Mouse (Mus musculus): ENCODE measurements at regions not wholly inside any gene's neighbourhood (a gene's known extent, or its start where the extent isn't known, plus 50 kb on each side); places are given as distances from the start of the nearest gene placed in this dataset.

- no peak overlapping the region for H3K4me2 ChIP-seq
- 68% methylated on average over 9 of the region's 9 CpGs for WGBS
- DNase-seq (ENCODE audit: low spot score): no peak
- H3K9ac ChIP-seq (ENCODE audit: low read depth, low read length): no peak overlapping the region
- no peaks in the 10 kb centered on the region for H3K27me3 ChIP-seq (replicated peaks; ENCODE audit: control insufficient read depth, insufficient read depth, low read length)
- no peak overlapping the region for H3K27ac ChIP-seq (ENCODE audit: low read depth, low read length)
- no peak overlapping the region for H3K4me3 ChIP-seq (ENCODE audit: low read depth, low read length)
- no peaks in the 10 kb centered on the region for H3K4me1 ChIP-seq (replicated peaks; ENCODE audit: control insufficient read depth, insufficient read depth, low read length)
- H3K36me3 ChIP-seq (ENCODE audit: control insufficient read depth, insufficient read depth, low read length): no peaks in the 10 kb centered on the region
- no peak for ATAC-seq (replicated peaks; ENCODE audit: low FRiP score)
- no peaks in the 10 kb centered on the region for H3K9me3 ChIP-seq (ENCODE audit: control insufficient read depth, low read length)
Measured at GRCm38 (mm10) chr4:87718166-87718805, 314.9 kb downstream of the Mllt3 start.

GRCm38 (mm10) chr4:87715212-87715933 is 317.8 kb downstream of the Mllt3 start:
- Histone ChIP-seq H3K27me3 (replicated peaks; ENCODE audit: control insufficient read depth, insufficient read depth, low read length) (no peaks in the 10 kb centered on the region), H3K4me3 (ENCODE audit: low read depth, low read length) (no peak overlapping the region), H3K4me2 (no peak overlapping the region), H3K9ac (ENCODE audit: low read depth, low read length) (no peak overlapping the region), H3K4me1 (replicated peaks; ENCODE audit: control insufficient read depth, insufficient read depth, low read length) (no peaks in the 10 kb centered on the region), H3K36me3 (ENCODE audit: control insufficient read depth, insufficient read depth, low read length) (no peaks in the 10 kb centered on the region), H3K27ac (ENCODE audit: low read depth, low read length) (no peak overlapping the region), H3K9me3 (ENCODE audit: control insufficient read depth, low read length) (no peaks in the 10 kb centered on the region)
- WGBS: 67% methylated on average over 11 of the region's 11 CpGs
- DNase-seq (ENCODE audit: low spot score): no peak
- ATAC-seq (replicated peaks; ENCODE audit: low FRiP score): no peak

- WGBS: 67% methylated on average over 2 of the region's 2 CpGs
- no peak overlapping the region for H3K27ac ChIP-seq (ENCODE audit: low read depth, low read length)
- DNase-seq (ENCODE audit: low spot score) (no peak), ATAC-seq (replicated peaks; ENCODE audit: low FRiP score) (no peak)
- no peak overlapping the region for H3K4me2 ChIP-seq
- no peak overlapping the region for H3K4me3 ChIP-seq (ENCODE audit: low read depth, low read length)
- no peaks in the 10 kb centered on the region for H3K4me1 ChIP-seq (replicated peaks; ENCODE audit: control insufficient read depth, insufficient read depth, low read length)
- no peak overlapping the region for H3K9ac ChIP-seq (ENCODE audit: low read depth, low read length)
- H3K9me3 ChIP-seq (ENCODE audit: control insufficient read depth, low read length): no peaks in the 10 kb centered on the region
- no peaks in the 10 kb centered on the region for H3K36me3 ChIP-seq (ENCODE audit: control insufficient read depth, insufficient read depth, low read length)
- H3K27me3 ChIP-seq (replicated peaks; ENCODE audit: control insufficient read depth, insufficient read depth, low read length): no peaks in the 10 kb centered on the region
Measured at GRCm38 (mm10) chr4:87712691-87713090, 320.5 kb downstream of the Mllt3 start.

GRCm38 (mm10) chr4:87712286-87712685 is 320.9 kb downstream of the Mllt3 start:
- WGBS: 93% methylated on average over 3 of the region's 3 CpGs
- Histone ChIP-seq H3K4me2 (no peak overlapping the region), H3K4me3 (ENCODE audit: low read depth, low read length) (no peak overlapping the region), H3K4me1 (replicated peaks; ENCODE audit: control insufficient read depth, insufficient read depth, low read length) (no peaks in the 10 kb centered on the region), H3K36me3 (ENCODE audit: control insufficient read depth, insufficient read depth, low read length) (no peaks in the 10 kb centered on the region), H3K27ac (ENCODE audit: low read depth, low read length) (no peak overlapping the region), H3K9me3 (ENCODE audit: control insufficient read depth, low read length) (no peaks in the 10 kb centered on the region), H3K9ac (ENCODE audit: low read depth, low read length) (no peak overlapping the region), H3K27me3 (replicated peaks; ENCODE audit: control insufficient read depth, insufficient read depth, low read length) (no peaks in the 10 kb centered on the region)
- DNase-seq (ENCODE audit: low spot score) (no peak), ATAC-seq (replicated peaks; ENCODE audit: low FRiP score) (no peak)

GRCm38 (mm10) chr4:87711185-87711827 is 321.9 kb downstream of the Mllt3 start:
- H3K36me3 ChIP-seq (ENCODE audit: control insufficient read depth, insufficient read depth, low read length): no peaks in the 10 kb centered on the region

GRCm38 (mm10) chr4:87708981-87709645 is 324.1 kb downstream of the Mllt3 start:
- no peak for DNase-seq (ENCODE audit: low spot score)
- Histone ChIP-seq H3K9ac (ENCODE audit: low read depth, low read length) (no peak overlapping the region), H3K27ac (ENCODE audit: low read depth, low read length) (no peak overlapping the region), H3K4me2 (no peak overlapping the region), H3K4me1 (replicated peaks; ENCODE audit: control insufficient read depth, insufficient read depth, low read length) (no peaks in the 10 kb centered on the region), H3K27me3 (replicated peaks; ENCODE audit: control insufficient read depth, insufficient read depth, low read length) (no peaks in the 10 kb centered on the region), H3K4me3 (ENCODE audit: low read depth, low read length) (no peak overlapping the region), H3K9me3 (ENCODE audit: control insufficient read depth, low read length) (no peaks in the 10 kb centered on the region), H3K36me3 (ENCODE audit: control insufficient read depth, insufficient read depth, low read length) (no peaks in the 10 kb centered on the region)
- 10% methylated on average over 5 of the region's 5 CpGs for WGBS
- ATAC-seq (replicated peaks; ENCODE audit: low FRiP score): no peak

More at GRCm38 (mm10) chr4:87711185-87711827, 321.9 kb downstream of the Mllt3 start:
- Histone ChIP-seq H3K9ac (ENCODE audit: low read depth, low read length) (no peak overlapping the region), H3K9me3 (ENCODE audit: control insufficient read depth, low read length) (no peaks in the 10 kb centered on the region), H3K4me3 (ENCODE audit: low read depth, low read length) (no peak overlapping the region), H3K27ac (ENCODE audit: low read depth, low read length) (no peak overlapping the region), H3K4me1 (replicated peaks; ENCODE audit: control insufficient read depth, insufficient read depth, low read length) (no peaks in the 10 kb centered on the region), H3K27me3 (replicated peaks; ENCODE audit: control insufficient read depth, insufficient read depth, low read length) (no peaks in the 10 kb centered on the region), H3K4me2 (no peak overlapping the region)
- 73% methylated on average over 8 of the region's 8 CpGs for WGBS
- ATAC-seq (replicated peaks; ENCODE audit: low FRiP score): no peak
- DNase-seq (ENCODE audit: low spot score): no peak

GRCm38 (mm10) chr4:87707386-87707785 is 325.8 kb downstream of the Mllt3 start:
- Histone ChIP-seq H3K9ac (ENCODE audit: low read depth, low read length) (no peak overlapping the region), H3K4me3 (ENCODE audit: low read depth, low read length) (no peak overlapping the region), H3K27ac (ENCODE audit: low read depth, low read length) (no peak overlapping the region), H3K4me2 (no peak overlapping the region), H3K9me3 (ENCODE audit: control insufficient read depth, low read length) (no peaks in the 10 kb centered on the region), H3K36me3 (ENCODE audit: control insufficient read depth, insufficient read depth, low read length) (no peaks in the 10 kb centered on the region), H3K27me3 (replicated peaks; ENCODE audit: control insufficient read depth, insufficient read depth, low read length) (no peaks in the 10 kb centered on the region), H3K4me1 (replicated peaks; ENCODE audit: control insufficient read depth, insufficient read depth, low read length) (no peaks in the 10 kb centered on the region)
- WGBS: 30% methylated on average over 2 of the region's 2 CpGs
- ATAC-seq (replicated peaks; ENCODE audit: low FRiP score) (no peak), DNase-seq (ENCODE audit: low spot score) (no peak)

- Histone ChIP-seq H3K9me3 (ENCODE audit: control insufficient read depth, low read length) (no peaks in the 10 kb centered on the region), H3K27ac (ENCODE audit: low read depth, low read length) (no peak overlapping the region), H3K9ac (ENCODE audit: low read depth, low read length) (no peak overlapping the region), H3K27me3 (replicated peaks; ENCODE audit: control insufficient read depth, insufficient read depth, low read length) (no peaks in the 10 kb centered on the region), H3K36me3 (ENCODE audit: control insufficient read depth, insufficient read depth, low read length) (no peaks in the 10 kb centered on the region), H3K4me3 (ENCODE audit: low read depth, low read length) (no peak overlapping the region), H3K4me1 (replicated peaks; ENCODE audit: control insufficient read depth, insufficient read depth, low read length) (no peaks in the 10 kb centered on the region), H3K4me2 (no peak overlapping the region)
- no peak for ATAC-seq (replicated peaks; ENCODE audit: low FRiP score)
- DNase-seq (ENCODE audit: low spot score): no peak
- 81% methylated on average over 4 of the region's 4 CpGs for WGBS
Measured at GRCm38 (mm10) chr4:87702834-87703233, 330.3 kb downstream of the Mllt3 start.

Measured in liver, embryonic 11.5 days (tissue).